Mouse (Mus musculus) CD8-positive naive resting alpha-beta T cell, adult 2 months (primary cell): ENCODE results near the gene Rpa2.
A peak's percentile ranks its signal among the peaks of the same experiment; 100 is the strongest.
"Not testable (repeated sequence)": the region's sequence is repeated elsewhere in the genome, so short reads cannot be mapped to it uniquely, and the experiment has no call there.

Experiments
- DNase-seq, 2 experiments: peaks; one replicate each; pipeline ENCODE4 v3.0.0; 2022; ENCODE audit warnings: low read depth in 2 of 2, low spot score in 2 of 2

The Rpa2 gene

GRCm38 (mm10) chr4:132760296-132760695, 7.8 kb upstream of the Rpa2 start:
- DNase-seq: no peak

GRCm38 (mm10) chr4:132762602-132763001, 5.5 kb upstream of the Rpa2 start:
- no peak for DNase-seq

GRCm38 (mm10) chr4:132763125-132763524, 5.0 kb upstream of the Rpa2 start:
- not testable (repeated sequence) for DNase-seq

- no peak for DNase-seq
Measured at GRCm38 (mm10) chr4:132771776-132772175, 3.6 kb downstream of the Rpa2 start.

GRCm38 (mm10) chr4:132774905-132775304, 6.8 kb downstream of the Rpa2 start:
- no peak for DNase-seq

- DNase-seq: peak in 1 of 2 experiments; percentile 45
Measured at GRCm38 (mm10) chr4:132776764-132777163, 8.6 kb downstream of the Rpa2 start.

- DNase-seq: no peak
Measured at GRCm38 (mm10) chr4:132778562-132779201, 10.6 kb downstream of the Rpa2 start.

GRCm38 (mm10) chr4:132780288-132780687, 12.2 kb downstream of the Rpa2 start:
- DNase-seq: no peak

- DNase-seq: peak in 1 of 2 experiments; percentile 25
Measured at GRCm38 (mm10) chr4:132783732-132784131, 15.6 kb downstream of the Rpa2 start.

GRCm38 (mm10) chr4:132785228-132785627, 17.1 kb downstream of the Rpa2 start:
- no peak for DNase-seq

- no peak for DNase-seq
Measured at GRCm38 (mm10) chr4:132789731-132790130, 21.6 kb downstream of the Rpa2 start.

- not testable (repeated sequence) for DNase-seq
Measured at GRCm38 (mm10) chr4:132793322-132794004, 25.3 kb downstream of the Rpa2 start.

- no peak for DNase-seq
Measured at GRCm38 (mm10) chr4:132794028-132794427, 25.9 kb downstream of the Rpa2 start.

GRCm38 (mm10) chr4:132794760-132795159, 26.6 kb downstream of the Rpa2 start:
- DNase-seq: no peak

- no peak for DNase-seq
Measured at GRCm38 (mm10) chr4:132795171-132795570, 27.0 kb downstream of the Rpa2 start.

- DNase-seq: peak; percentile 24 to 64
Measured at GRCm38 (mm10) chr4:132796196-132796886, 28.2 kb downstream of the Rpa2 start, which contains the start of gene Themis2. Gene Themis2 (minus strand): TSS chr4:132796387.

- no peak for DNase-seq
Measured at GRCm38 (mm10) chr4:132797461-132797860, 29.3 kb downstream of the Rpa2 start.

- no peak for DNase-seq
Measured at GRCm38 (mm10) chr4:132798028-132798427, 29.9 kb downstream of the Rpa2 start.

- not testable (repeated sequence) for DNase-seq
Measured at GRCm38 (mm10) chr4:132798666-132799065, 30.5 kb downstream of the Rpa2 start.

- DNase-seq: no peak
Measured at GRCm38 (mm10) chr4:132799845-132800244, 31.7 kb downstream of the Rpa2 start.

GRCm38 (mm10) chr4:132801176-132802077, 33.3 kb downstream of the Rpa2 start:
- no peak for DNase-seq
